Mouse (Mus musculus) liver, postnatal 0 days (tissue): ENCODE measurements at regions not wholly inside any gene's neighbourhood (a gene's known extent, or its start where the extent isn't known, plus 50 kb on each side); places are given as distances from the start of the nearest gene placed in this dataset.
"Not testable (repeated sequence)": the region's sequence is repeated elsewhere in the genome, so short reads cannot be mapped to it uniquely, and the experiment has no call there.

Experiments used
- ATAC-seq: fragments of 200-750 bp; cut with Nextera tagmentation; 2 replicates; pipeline ENCODE4 v1.8.0; 2017; ENCODE audit warnings: mild to moderate bottlenecking, moderate library complexity
- DNase-seq: peaks from one replicate; pipeline ENCODE4 v3.0.0-alpha.2; 2016
- H3K27ac ChIP-seq: fragments of 300-500 bp; sonication (generic); 2 replicates; pipeline ENCODE4 v1.5.1; 2014; ENCODE audit warnings: antibody characterized with exemption, moderate library complexity, mild to moderate bottlenecking, low read depth
- H3K27me3 ChIP-seq: fragments of 300-500 bp; sonication (generic); 2 replicates; pipeline ENCODE4 v1.6.1; 2014; ENCODE audit warnings: low read length, control low read depth, mixed read lengths; ENCODE audit not compliant: insufficient read depth
- H3K36me3 ChIP-seq: fragments of 300-500 bp; sonication (generic); replicated peaks from 2 replicates; pipeline ENCODE4 v1.6.1; 2014; ENCODE audit warnings: mild to moderate bottlenecking, control low read depth, low read length, moderate library complexity, mixed read lengths; ENCODE audit not compliant: insufficient read depth
- H3K4me1 ChIP-seq: fragments of 300-500 bp; sonication (generic); 2 replicates; pipeline ENCODE4 v1.6.1; 2014; ENCODE audit warnings: antibody characterized with exemption, mild to moderate bottlenecking, control low read depth; ENCODE audit not compliant: insufficient read depth
- H3K4me2 ChIP-seq: fragments of 300-500 bp; sonication (generic); 2 replicates; pipeline ENCODE4 v1.6.1; 2014; ENCODE audit warnings: low read depth, mild to moderate bottlenecking, low read length, moderate library complexity, mixed read lengths
- H3K4me3 ChIP-seq: fragments of 300-500 bp; sonication (generic); 2 replicates; pipeline ENCODE4 v1.5.1; 2014; ENCODE audit warnings: low read depth, low read length
- H3K9ac ChIP-seq: fragments of 300-500 bp; sonication (generic); replicated peaks from 2 replicates; pipeline ENCODE4 v1.6.1; 2014; ENCODE audit warnings: mild to moderate bottlenecking, moderate library complexity
- H3K9me3 ChIP-seq: fragments of 300-500 bp; sonication (generic); 2 replicates; pipeline ENCODE4 v1.6.1; 2016; ENCODE audit warnings: mild to moderate bottlenecking, control low read depth, low read length, mixed read lengths
- CTCF ChIP-seq: sonication (generic); IDR thresholded peaks from 2 replicates; pipeline ENCODE4 v1.5.1; 2016; ENCODE audit warnings: antibody characterized with exemption, low read depth
- EP300 ChIP-seq: IDR thresholded peaks from 2 replicates; pipeline ENCODE4 v1.6.1; 2016; ENCODE audit warnings: antibody characterized with exemption, low read depth, mild to moderate bottlenecking
- WGBS: fragments of 180-500 bp; shearing (Covaris S2); extraction: QIAGEN DNeasy Blood & Tissue Kit; methylation state at CpG from one replicate; pipeline ENCODE4 v1.1.7; 2014; ENCODE audit not compliant: insufficient replicate concordance; 5-methylcytosine and 5-hydroxymethylcytosine counted together

DNA sequence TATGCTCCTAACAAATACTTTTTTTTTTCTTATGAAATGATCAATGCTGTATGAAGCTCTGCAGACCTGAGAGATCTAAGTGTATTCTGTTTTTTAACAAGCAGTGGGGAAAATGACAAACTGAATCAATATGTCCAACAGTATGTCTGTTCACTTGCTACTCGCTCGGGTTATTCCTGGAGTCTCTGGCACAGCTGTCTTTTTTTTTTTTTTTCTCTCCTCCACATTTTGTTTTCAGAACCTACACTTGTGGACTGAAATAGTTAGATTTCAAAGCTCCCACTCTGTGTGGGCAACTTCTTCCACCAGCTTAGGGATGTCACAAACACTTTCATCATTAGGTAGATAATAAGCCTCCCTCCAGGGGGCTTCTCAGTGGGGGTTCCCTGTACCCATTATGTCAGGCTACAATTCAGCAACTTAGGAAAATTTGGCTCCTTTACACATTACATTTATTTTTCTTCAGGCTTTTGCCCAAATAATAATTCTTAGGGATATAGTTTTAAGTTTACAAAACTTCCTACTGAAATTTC is 218.9 kb upstream of the Ncam2 start:
- no peaks in the 10 kb centered on the region for H3K4me1 ChIP-seq
- no peaks in the 10 kb centered on the region for H3K27me3 ChIP-seq
- no peak for DNase-seq
- no peak overlapping the region for H3K9ac ChIP-seq
- no peak for ATAC-seq
- H3K36me3 ChIP-seq: no peaks in the 10 kb centered on the region
- H3K4me3 ChIP-seq: no peak overlapping the region
- TF ChIP-seq EP300 (no peak), CTCF (no peak)
- no peak overlapping the region for H3K4me2 ChIP-seq
- no peak overlapping the region for H3K27ac ChIP-seq
- 78% methylated on average over 2 of the region's 2 CpGs for WGBS
- no peaks in the 10 kb centered on the region for H3K9me3 ChIP-seq

DNA sequence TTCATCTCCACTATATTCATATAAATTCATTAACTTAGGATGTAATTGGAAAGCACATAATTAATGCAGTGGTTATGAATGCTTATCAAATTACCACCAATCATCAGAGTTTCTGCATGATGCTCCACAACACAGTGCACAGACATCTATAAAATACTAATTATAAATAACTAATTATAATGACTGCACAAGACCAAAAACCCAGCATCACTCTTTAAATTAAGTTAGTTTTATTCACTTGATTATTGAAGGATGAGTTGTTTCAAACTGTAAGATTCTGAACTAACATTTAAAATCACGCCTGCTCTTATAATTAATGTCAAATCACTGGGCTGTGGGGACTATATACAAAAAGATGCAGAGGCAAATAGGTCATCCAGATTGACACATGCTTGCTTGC is 212.7 kb upstream of the Ncam2 start:
- H3K4me1 ChIP-seq: no peaks in the 10 kb centered on the region
- no peaks in the 10 kb centered on the region for H3K9me3 ChIP-seq
- H3K27ac ChIP-seq: no peak overlapping the region
- H3K4me3 ChIP-seq: no peak overlapping the region
- DNase-seq (no peak), ATAC-seq (no peak)
- 60% methylated on average over 1 of the region's 1 CpGs for WGBS
- no peak overlapping the region for H3K4me2 ChIP-seq
- TF ChIP-seq EP300: no peak
- TF ChIP-seq CTCF: no peak
- H3K27me3 ChIP-seq: no peaks in the 10 kb centered on the region
- no peaks in the 10 kb centered on the region for H3K36me3 ChIP-seq
- H3K9ac ChIP-seq: no peak overlapping the region

DNA sequence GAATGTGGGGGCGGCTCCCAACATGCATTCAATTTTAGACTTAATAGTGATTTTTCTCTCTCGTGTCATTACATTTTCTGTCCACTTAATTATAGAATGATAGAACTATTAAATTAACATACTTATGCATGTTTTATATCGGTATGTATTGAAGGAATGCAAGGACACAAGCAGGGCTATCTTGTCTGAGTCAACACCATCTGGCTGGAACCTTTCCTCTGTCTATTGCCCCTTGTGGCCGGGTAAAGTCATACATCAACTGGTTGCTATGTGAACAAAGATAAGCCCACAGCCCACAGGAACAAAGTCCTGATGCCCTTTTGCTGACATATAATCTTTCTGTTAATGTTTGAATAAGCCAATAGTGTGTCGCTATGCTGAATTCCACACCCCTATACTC is 163.7 kb upstream of the Ncam2 start:
- H3K27me3 ChIP-seq, H3K9ac ChIP-seq, ATAC-seq, H3K36me3 ChIP-seq, H3K27ac ChIP-seq, DNase-seq, H3K4me1 ChIP-seq, H3K9me3 ChIP-seq, H3K4me3 ChIP-seq, H3K4me2 ChIP-seq: not testable (repeated sequence)
- 78% methylated on average over 5 of the region's 5 CpGs for WGBS

DNA sequence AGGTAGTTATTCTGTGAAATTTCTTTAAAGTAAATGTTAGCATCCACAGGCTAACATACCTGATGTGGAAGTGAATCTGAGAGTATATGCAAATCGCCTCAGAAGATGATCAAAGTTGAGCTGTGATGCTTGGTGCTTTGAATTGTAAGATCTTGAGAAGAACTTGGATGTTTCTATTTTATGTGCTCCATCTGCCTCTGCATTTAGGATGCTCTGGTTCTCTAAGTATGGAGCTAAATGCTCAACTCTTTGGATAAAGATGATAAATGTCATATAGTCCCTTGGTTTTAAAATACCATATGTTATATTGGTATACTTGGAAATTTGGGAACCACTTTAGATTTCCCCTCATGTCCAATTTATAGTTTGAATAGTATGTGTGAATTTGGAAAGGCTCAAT is 159.2 kb upstream of the Ncam2 start:
- H3K36me3 ChIP-seq: no peaks in the 10 kb centered on the region

GRCm38 (mm10) chr16:81045686-81046085 is 154.8 kb upstream of the Ncam2 start:
- no peaks in the 10 kb centered on the region for H3K36me3 ChIP-seq
- no peak overlapping the region for H3K4me3 ChIP-seq
- H3K4me2 ChIP-seq: no peak overlapping the region
- ATAC-seq: no peak
- no peaks in the 10 kb centered on the region for H3K27me3 ChIP-seq
- no peak overlapping the region for H3K27ac ChIP-seq
- H3K4me1 ChIP-seq: no peaks in the 10 kb centered on the region
- H3K9me3 ChIP-seq: no peaks in the 10 kb centered on the region
- TF ChIP-seq CTCF (no peak), EP300 (no peak)
- H3K9ac ChIP-seq: no peak overlapping the region
- no peak for DNase-seq

More for the DNA sequence above, 159.2 kb upstream of the Ncam2 start:
- Histone ChIP-seq H3K4me1 (no peaks in the 10 kb centered on the region), H3K4me2 (no peak overlapping the region), H3K27me3 (no peaks in the 10 kb centered on the region), H3K9me3 (no peaks in the 10 kb centered on the region), H3K4me3 (no peak overlapping the region), H3K27ac (no peak overlapping the region), H3K9ac (no peak overlapping the region)
- WGBS: 57% methylated on average over 1 of the region's 1 CpGs
- ATAC-seq (no peak), DNase-seq (no peak)
- no peak for TF ChIP-seq CTCF

DNA sequence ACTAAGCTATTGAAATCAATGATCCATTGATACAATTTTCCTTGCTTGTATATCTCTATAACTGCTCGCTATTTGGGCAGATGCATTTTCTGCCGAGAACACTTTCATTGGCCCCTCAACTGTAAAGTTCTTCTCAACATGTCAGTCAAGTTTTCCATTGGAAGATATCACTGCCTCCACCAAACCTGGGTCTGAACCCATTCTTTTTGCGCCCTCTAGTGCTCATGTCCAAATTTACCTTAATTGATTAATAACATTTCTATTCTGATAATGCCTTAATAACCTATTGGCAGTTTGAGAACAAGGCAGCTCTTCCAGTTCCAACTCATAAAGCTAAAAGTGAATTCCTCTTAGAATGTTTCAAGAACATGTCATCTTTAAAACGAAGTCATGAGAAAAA is 132.2 kb upstream of the Ncam2 start:
- ATAC-seq (no peak), DNase-seq (no peak)
- no peak overlapping the region for H3K4me2 ChIP-seq
- no peak overlapping the region for H3K27ac ChIP-seq
- TF ChIP-seq CTCF: peak; percentile 22; the same call in 1 of the 2 replicates
- TF ChIP-seq EP300: no peak
- no peak overlapping the region for H3K9ac ChIP-seq
- H3K36me3 ChIP-seq: no peaks in the 10 kb centered on the region
- no peak overlapping the region for H3K4me3 ChIP-seq
- 42% methylated on average over 4 of the region's 4 CpGs for WGBS
- H3K4me1 ChIP-seq: no peaks in the 10 kb centered on the region
- no peaks in the 10 kb centered on the region for H3K9me3 ChIP-seq
- H3K27me3 ChIP-seq: no peaks in the 10 kb centered on the region
